Mouse (Mus musculus) liver, embryonic 18 days (tissue): ENCODE measurements around the gene Ppp1r12c. TPM values are rescaled to one million over a fixed set of nuclear protein-coding genes. Genes with fewer than 3 reads are reported as not detected.

Source experiments
- polyA plus RNA-seq: library from polyadenylated mRNA; depleted of rRNA; stranded (reverse); fragments of >200 nt; gene quantifications from 2 replicates; pipeline ENCODE4 v1.2.3, GENCODE M21; 2012; rRNA removed

Gene Ppp1r12c
- 17.0 and 21.0 TPM in 2 replicates for polyA plus RNA-seq

DNA sequence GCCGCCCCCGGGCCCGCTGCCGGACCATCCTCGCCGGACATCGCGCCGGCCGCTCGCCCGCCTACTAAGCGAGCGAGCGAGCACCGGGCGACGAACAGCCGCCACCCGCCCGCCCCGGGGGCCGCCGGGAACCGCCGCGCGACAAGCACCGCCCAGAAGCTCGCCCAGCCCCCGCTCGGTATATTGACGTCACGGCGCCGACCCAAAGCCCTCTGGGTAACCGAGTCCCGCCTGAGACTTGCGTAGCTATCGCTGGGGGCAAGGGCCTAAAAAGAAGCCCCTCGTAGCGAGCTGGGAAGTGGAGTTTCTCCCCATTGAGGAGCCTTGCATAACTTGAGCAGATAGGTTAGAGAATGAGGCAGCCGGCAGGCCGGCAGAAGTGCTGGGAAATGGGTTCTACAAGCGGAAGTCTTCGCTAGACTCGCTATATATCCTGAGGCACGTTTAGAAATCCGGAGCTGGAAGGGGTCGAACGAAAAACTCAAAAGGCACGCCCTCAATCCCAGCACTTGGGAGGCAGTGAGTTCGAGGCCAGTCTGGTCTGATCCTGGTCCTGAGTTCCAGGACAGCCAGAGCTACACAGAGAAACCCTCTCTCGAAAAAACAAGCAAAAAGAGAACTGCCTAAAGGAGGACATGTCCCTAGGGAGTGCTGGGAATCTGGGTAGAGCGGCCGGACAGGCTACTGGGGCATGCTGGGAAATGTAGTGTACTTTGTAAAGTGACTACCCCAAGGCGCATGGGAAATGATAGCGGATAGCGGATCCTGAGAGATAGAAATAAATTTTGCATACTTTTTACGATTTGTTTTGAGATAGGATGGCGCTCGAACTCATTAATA is at the start of gene Ppp1r12c:
Ppp1r12c (minus strand) TSS at position 123 of the 840 bp plus-strand sequence.

DNA sequence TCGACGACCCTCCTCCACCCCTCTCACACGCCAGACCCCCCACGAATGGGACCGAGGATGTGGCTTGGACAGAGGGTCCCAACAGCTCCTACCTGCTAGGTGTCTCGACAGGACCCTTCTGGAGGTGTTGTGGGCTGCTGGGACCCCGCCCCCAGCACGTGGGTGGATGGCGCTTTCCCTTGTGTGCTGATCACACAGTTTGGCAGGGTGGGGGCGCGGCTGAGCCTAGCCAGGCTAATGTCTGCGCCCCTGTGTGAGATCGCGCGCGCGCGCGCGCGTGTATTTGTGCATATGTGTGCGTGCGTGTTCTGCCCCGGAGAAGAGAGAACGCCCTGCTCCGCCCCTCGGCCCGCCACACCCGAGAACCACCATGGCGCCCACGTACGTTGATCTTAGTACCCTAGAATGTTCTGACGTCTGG is 45.8 kb upstream of the Ppp1r12c start, which contains the start of gene Syt5:
Syt5 (minus strand) TSS at position 321 of the 421 bp plus-strand sequence.

DNA sequence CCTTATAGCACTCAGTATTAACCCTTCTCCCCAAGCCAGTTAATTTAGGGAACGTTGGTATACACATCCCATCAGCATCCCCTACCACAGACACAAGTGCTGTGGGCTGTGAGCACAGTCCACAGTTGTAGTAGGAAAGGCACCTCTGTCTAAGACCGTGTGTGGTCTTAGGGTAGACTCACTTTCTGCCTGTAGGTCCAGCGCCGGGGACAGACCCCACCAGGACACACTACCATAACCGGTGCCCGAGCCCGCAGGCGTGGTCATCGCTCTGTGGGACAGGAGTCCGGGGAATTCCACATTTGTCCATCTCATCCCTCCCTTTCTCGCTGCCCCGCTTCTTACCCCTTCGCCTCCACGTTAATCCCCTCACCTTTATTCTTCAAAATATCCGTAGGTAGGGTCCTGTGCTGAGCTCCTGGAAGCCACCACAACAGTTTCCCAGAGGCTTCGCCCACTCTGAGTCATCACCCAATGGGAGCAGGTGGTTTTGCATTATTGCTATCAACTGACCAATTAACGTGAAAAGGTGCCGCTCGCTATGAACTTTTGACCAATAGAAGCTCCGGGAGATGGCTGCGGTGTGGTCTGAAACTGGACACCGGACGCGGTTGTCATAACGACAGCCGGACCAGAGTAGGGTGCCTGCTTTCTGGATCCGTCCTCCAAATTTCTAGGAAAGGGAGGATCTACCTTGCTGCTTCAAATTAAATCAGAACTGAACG is 30.7 kb upstream of the Ppp1r12c start, which contains the start of gene Dnaaf3:
Dnaaf3 (minus strand) TSS at position 449 of the 725 bp plus-strand sequence.

DNA sequence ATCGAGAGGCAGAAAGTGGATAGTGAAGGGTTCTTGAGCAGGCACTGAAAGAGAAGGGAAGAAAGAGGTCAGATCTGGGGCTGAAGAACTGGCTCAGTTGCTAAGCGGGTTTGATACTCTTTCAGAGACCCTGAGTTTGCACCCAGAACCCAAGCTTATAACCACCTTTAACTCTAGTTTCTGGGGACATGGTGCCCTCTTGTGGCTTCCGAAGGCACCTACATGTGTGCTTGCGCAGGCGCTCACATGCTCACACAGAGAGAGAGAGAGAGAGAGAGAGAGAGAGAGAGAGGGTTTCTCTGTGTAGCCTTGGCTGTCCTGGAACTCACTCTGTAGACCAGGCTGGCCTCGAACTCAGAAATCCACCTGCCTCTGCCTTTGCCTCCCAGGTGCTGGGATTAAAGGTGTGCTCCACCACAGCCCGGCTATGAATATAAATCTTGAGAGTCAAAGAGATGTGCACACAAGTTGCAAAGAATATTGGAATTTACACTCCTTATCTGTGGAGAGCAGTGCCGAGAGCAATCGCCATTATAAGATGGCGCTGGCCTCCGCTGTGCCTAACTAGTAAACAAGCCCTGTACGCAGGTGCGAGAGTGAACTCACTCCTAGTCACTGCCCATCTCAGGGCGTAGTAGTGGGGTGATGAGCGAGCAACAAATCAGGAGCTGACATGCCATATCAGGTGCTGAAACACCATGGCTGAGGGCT is 22.9 kb upstream of the Ppp1r12c start, which contains the start of gene Tnni3:
Tnni3 (minus strand) TSS at position 18 of the 711 bp plus-strand sequence.

DNA sequence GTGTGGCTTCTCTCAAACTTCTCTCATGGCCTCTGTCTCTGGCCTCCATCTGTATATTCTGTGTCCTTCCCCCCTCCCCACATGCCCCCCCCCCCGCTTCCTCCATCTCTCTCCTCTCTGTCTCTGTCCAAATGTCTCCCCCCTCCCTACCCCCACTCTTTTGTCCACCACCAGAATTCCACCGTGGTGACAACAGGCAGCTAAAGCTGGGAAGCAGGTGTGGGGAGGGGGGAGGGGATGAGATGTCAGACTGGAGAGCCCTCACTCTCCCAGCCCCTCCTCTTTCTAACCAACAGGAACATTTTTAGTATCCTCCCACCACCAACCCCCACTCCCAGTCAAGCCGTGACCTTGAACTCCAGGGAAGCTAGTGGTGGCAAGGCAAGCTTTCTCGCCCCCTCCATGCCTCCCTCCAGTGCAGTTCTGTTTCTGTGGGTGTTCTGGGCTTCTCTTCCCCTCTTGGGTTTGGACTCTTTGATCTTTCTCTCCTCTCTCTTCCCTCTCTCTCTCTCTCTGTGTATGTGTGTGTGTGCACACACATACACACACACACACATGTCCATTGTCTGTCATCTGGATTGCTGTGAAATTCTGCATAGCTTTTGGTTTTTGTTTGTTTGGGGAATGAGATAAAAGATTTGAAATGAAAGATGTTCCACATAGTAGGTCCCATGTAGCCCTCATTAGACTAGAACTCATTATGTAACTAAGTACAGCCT is 15.0 kb upstream of the Ppp1r12c start, which contains the start of gene Tnnt1:
Tnnt1 (minus strand) TSS at position 51 of the 719 bp plus-strand sequence.

DNA sequence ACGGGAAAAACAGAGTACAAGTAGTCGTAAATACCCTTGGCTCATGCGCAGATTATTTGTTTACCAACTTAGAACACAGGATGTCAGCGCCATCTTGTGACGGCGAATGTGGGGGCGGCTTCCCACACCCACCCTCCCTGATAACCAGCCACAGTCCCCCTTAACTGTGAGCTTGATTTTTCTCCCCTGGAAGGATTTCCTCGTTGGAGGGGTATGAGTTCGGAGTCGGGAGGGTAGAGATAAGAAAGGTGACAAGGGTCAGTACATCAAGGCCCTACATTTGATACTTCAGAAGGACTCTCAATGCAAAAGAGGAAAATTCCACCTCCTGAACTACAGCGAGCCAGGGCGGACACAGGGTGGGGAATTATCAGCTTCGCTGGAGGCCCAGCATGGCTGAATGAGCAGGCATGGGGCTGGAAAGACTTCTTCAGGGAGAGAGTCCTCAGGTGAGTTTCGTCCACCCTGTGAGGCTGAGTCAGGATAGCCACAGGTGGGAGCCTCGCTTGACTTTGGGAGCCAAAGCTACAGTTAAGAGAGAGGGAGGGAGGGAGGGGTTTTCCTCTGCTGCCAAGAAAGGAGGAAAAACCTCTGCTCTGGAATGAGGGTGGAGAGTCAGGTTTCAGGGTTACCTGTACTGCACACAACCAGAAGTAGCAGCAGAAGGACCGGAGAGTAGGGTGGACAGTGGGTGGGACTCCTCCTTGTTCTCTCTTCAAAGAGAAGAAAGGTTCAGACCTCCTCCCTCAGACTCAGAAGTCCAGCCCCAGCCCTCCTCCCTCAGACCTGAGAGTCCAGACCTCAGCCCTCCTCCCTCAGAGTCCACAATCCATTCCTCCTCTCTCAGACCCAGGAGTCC is 40.7 kb downstream of the Ppp1r12c start, which contains the start of gene Eps8l1:
Eps8l1 (plus strand) TSS at position 99 of the 859 bp plus-strand sequence.

DNA sequence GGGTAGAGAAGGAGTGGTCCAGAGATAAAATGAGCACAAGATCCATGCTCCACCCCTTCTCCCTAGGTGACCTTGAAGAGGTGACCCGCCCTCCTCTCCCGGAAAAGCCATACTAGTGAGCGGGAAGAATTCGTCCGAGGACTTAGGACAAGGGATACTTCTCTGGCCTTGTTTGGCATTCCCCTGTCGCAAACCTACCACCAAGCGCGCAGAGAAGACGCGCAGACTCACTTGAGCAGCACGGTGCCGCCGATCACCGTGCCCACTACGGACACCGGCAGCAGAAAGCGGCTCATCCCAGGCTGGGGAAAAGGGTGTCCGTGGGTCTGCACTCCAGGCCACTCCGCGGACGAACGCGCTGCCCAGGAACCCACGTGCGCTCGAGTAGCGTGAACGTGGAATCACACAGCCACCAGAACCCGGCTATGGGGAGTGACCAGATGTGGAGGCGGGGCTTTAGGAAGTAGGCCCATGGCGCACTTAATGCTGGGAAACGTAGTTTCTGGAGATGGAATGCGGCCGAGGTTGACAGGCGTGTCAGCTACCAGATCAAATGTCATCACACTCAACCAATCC is 56.2 kb downstream of the Ppp1r12c start, which contains the start of gene Rdh13:
Rdh13 (minus strand) TSS at position 434 of the 576 bp plus-strand sequence.

Other genes starting within 250 kb of the Ppp1r12c start
- gene Ncr1, start 164.0 kb downstream of the Ppp1r12c start, polyA plus RNA-seq: 0.13 and 0.30 TPM in 2 replicates
- 1.2 and 1.3 TPM in 2 replicates for gene Gp6, start 103.9 kb downstream of the Ppp1r12c start, polyA plus RNA-seq
- 3.5 and 4.7 TPM in 2 replicates for gene Rdh13, start 56.0 kb downstream of the Ppp1r12c start, polyA plus RNA-seq
- 1.5 and 2.5 TPM in 2 replicates for gene Eps8l1, start 41.0 kb downstream of the Ppp1r12c start, polyA plus RNA-seq
- gene Tnnt1, start 14.7 kb upstream of the Ppp1r12c start, polyA plus RNA-seq: 3.9 and 5.7 TPM in 2 replicates
- 0.34 and 0.41 TPM in 2 replicates for gene Tnni3, start 22.5 kb upstream of the Ppp1r12c start, polyA plus RNA-seq
- 0.40 and 0.44 TPM in 2 replicates for gene Dnaaf3, start 30.8 kb upstream of the Ppp1r12c start, polyA plus RNA-seq
- 0.25 and 0.27 TPM in 2 replicates for gene Syt5, start 45.9 kb upstream of the Ppp1r12c start, polyA plus RNA-seq
- 0.01 and 0.04 TPM in 2 replicates for gene Ptprh, start 102.4 kb upstream of the Ppp1r12c start, polyA plus RNA-seq
- 36.5 and 38.2 TPM in 2 replicates for gene Tmem86b, start 129.7 kb upstream of the Ppp1r12c start, polyA plus RNA-seq
- 28.8 and 34.0 TPM in 2 replicates for gene Ppp6r1, start 157.3 kb upstream of the Ppp1r12c start, polyA plus RNA-seq
- gene Hspbp1, start 183.4 kb upstream of the Ppp1r12c start, polyA plus RNA-seq: 20.4 and 21.6 TPM in 2 replicates
- gene Brsk1, start 188.9 kb upstream of the Ppp1r12c start, polyA plus RNA-seq: 0.31 and 0.32 TPM in 2 replicates
- gene Tmem150b, start 223.6 kb upstream of the Ppp1r12c start, polyA plus RNA-seq: 0.74 and 0.80 TPM in 2 replicates
- gene Kmt5c, start 238.4 kb upstream of the Ppp1r12c start, polyA plus RNA-seq: 53.8 and 67.2 TPM in 2 replicates